Mouse (Mus musculus) lung, postnatal 0 days (tissue): ENCODE results near the gene Arf3. TPM values are rescaled to one million over a fixed set of nuclear protein-coding genes. Genes with fewer than 3 reads are reported as not detected.

Experiments used
- ATAC-seq: fragments of 200-750 bp; cut with Nextera tagmentation; 2 replicates; pipeline ENCODE4 v1.8.0; 2017; ENCODE audit warnings: moderate library complexity
- DNase-seq: peaks from one replicate; pipeline ENCODE4 v3.0.0-alpha.2; 2016; ENCODE audit warnings: low spot score
- H3K27ac ChIP-seq: fragments of 300-500 bp; sonication (generic); 2 replicates; pipeline ENCODE4 v1.5.1; 2014; ENCODE audit warnings: antibody characterized with exemption, mild to moderate bottlenecking, low read length, mixed read lengths
- H3K27me3 ChIP-seq: fragments of 300-500 bp; sonication (generic); replicated peaks from 2 replicates; pipeline ENCODE4 v1.6.1; 2014; ENCODE audit warnings: low read length, mixed read lengths; ENCODE audit not compliant: insufficient read depth
- H3K36me3 ChIP-seq: fragments of 300-500 bp; sonication (generic); 2 replicates; pipeline ENCODE4 v1.6.1; 2014; ENCODE audit warnings: low read length, mixed read lengths; ENCODE audit not compliant: insufficient read depth
- H3K4me1 ChIP-seq: fragments of 300-500 bp; sonication (generic); 2 replicates; pipeline ENCODE4 v1.6.1; 2014; ENCODE audit warnings: antibody characterized with exemption, low read depth, low read length, mixed read lengths; ENCODE audit not compliant: insufficient read depth
- H3K4me2 ChIP-seq: fragments of 300-500 bp; sonication (generic); replicated peaks from 2 replicates; pipeline ENCODE4 v1.6.1; 2014; ENCODE audit warnings: low read depth, mild to moderate bottlenecking, low read length, moderate library complexity, mixed read lengths
- H3K4me3 ChIP-seq: fragments of 300-500 bp; sonication (generic); 2 replicates; pipeline ENCODE4 v1.5.1; 2014; ENCODE audit warnings: low read depth, low read length
- H3K9ac ChIP-seq: fragments of 300-500 bp; sonication (generic); replicated peaks from 2 replicates; pipeline ENCODE4 v1.6.1; 2014; ENCODE audit warnings: low read depth, mild to moderate bottlenecking
- H3K9me3 ChIP-seq: fragments of 300-500 bp; sonication (generic); 2 replicates; pipeline ENCODE4 v1.6.1; 2016; ENCODE audit warnings: low read length, mixed read lengths
- CTCF ChIP-seq: IDR thresholded peaks from 2 replicates; pipeline ENCODE4 v1.5.1; 2016; ENCODE audit warnings: antibody characterized with exemption, mild to moderate bottlenecking
- EP300 ChIP-seq: IDR thresholded peaks from 2 replicates; pipeline ENCODE4 v1.6.1; 2016; ENCODE audit warnings: antibody characterized with exemption, mild to moderate bottlenecking, control low read depth
- WGBS: fragments of 180-500 bp; shearing (Covaris S2); extraction: QIAGEN DNeasy Blood & Tissue Kit; methylation state at CpG from one replicate; pipeline ENCODE4 v1.1.7; 2014; 5-methylcytosine and 5-hydroxymethylcytosine counted together
- polyA plus RNA-seq: library from polyadenylated mRNA; unstranded; fragments of >200 nt; fragmentation: Nextera tagmentation; extraction: Ambion mirVana; gene quantifications from 2 replicates; pipeline ENCODE4 v1.2.1, GENCODE M21; 2015

The Arf3 gene
- polyA plus RNA-seq, 1 experiment from 2014 or later, result 47.1 TPM

GRCm38 (mm10) chr15:98792233-98793020 lies 29.4 kb upstream of the Arf3 start:
- TF ChIP-seq CTCF (no peak), EP300 (no peak)
- WGBS, result 3% methylated on average over 72 of the region's 75 CpGs
- peaks cover 8% of the 10 kb centered on the region; the same call in 1 of the 2 replicates for H3K4me1 ChIP-seq
- no peak overlapping the region for H3K9ac ChIP-seq
- H3K36me3 ChIP-seq, result no peaks in the 10 kb centered on the region
- no peaks in the 10 kb centered on the region for H3K9me3 ChIP-seq
- H3K27me3 ChIP-seq, result peaks cover 81% of the 10 kb centered on the region
- no peak for ATAC-seq
- H3K27ac ChIP-seq, result no peak overlapping the region
- H3K4me3 ChIP-seq, result peak overlapping the region; percentile 15; the same call in 1 of the 2 replicates
- H3K4me2 ChIP-seq, result 0 out of 2 replicates have a peak overlapping the region, but pooled peaks have one; percentile 11
- no peak for DNase-seq

- 2% methylated on average over 23 of the region's 23 CpGs for WGBS
- ATAC-seq (no peak), DNase-seq (no peak)
- no peak overlapping the region for H3K9ac ChIP-seq
- H3K36me3 ChIP-seq, result no peaks in the 10 kb centered on the region
- H3K9me3 ChIP-seq, result no peaks in the 10 kb centered on the region
- H3K27ac ChIP-seq, result no peak overlapping the region
- TF ChIP-seq EP300 (no peak), CTCF (no peak)
- peaks cover 8% of the 10 kb centered on the region; the same call in 1 of the 2 replicates for H3K4me1 ChIP-seq
- H3K27me3 ChIP-seq, result peaks cover 76% of the 10 kb centered on the region
- no peak overlapping the region for H3K4me3 ChIP-seq
- H3K4me2 ChIP-seq, result no peak overlapping the region
These were observed 28.8 kb upstream of the Arf3 start for GRCm38 (mm10) chr15:98791771-98792170.

GRCm38 (mm10) chr15:98791221-98791620 lies 28.2 kb upstream of the Arf3 start:
- no peak overlapping the region for H3K27ac ChIP-seq
- H3K4me3 ChIP-seq, result peak overlapping the region; percentile 26
- TF ChIP-seq CTCF (no peak), EP300 (no peak)
- peak overlapping the region; percentile 40 for H3K4me2 ChIP-seq
- ATAC-seq (no peak), DNase-seq (no peak)
- H3K36me3 ChIP-seq, result no peaks in the 10 kb centered on the region
- 2% methylated on average over 12 of the region's 12 CpGs for WGBS
- H3K4me1 ChIP-seq, result peaks cover 8% of the 10 kb centered on the region; the same call in 1 of the 2 replicates
- H3K27me3 ChIP-seq, result peaks cover 70% of the 10 kb centered on the region
- no peak overlapping the region for H3K9ac ChIP-seq
- no peaks in the 10 kb centered on the region for H3K9me3 ChIP-seq

- no peak overlapping the region for H3K27ac ChIP-seq
- DNase-seq (no peak), ATAC-seq (no peak)
- under 1% methylated on average over 23 of the region's 23 CpGs for WGBS
- peak overlapping the region; percentile 40 for H3K4me2 ChIP-seq
- TF ChIP-seq CTCF (no peak), EP300 (no peak)
- H3K9me3 ChIP-seq, result no peaks in the 10 kb centered on the region
- H3K4me3 ChIP-seq, result peak overlapping the region; percentile 26
- no peaks in the 10 kb centered on the region for H3K36me3 ChIP-seq
- peaks cover 8% of the 10 kb centered on the region; the same call in 1 of the 2 replicates for H3K4me1 ChIP-seq
- peaks cover 69% of the 10 kb centered on the region for H3K27me3 ChIP-seq
- H3K9ac ChIP-seq, result no peak overlapping the region
These were observed 27.7 kb upstream of the Arf3 start for GRCm38 (mm10) chr15:98790761-98791160.

- H3K4me2 ChIP-seq, result peak within 1 kb of the TSS; percentile 40
- ATAC-seq (peak; percentile 32), DNase-seq (no peak)
- no peaks in the 10 kb centered on the region for H3K9me3 ChIP-seq
- H3K4me1 ChIP-seq, result peaks cover 8% of the 10 kb centered on the region; the same call in 1 of the 2 replicates
- WGBS, result 8% methylated on average over 30 of the region's 51 CpGs
- peaks cover 62% of the 10 kb centered on the region for H3K27me3 ChIP-seq
- H3K27ac ChIP-seq, result no peak within 1 kb of the TSS
- no peak for TF ChIP-seq EP300
- peak; percentile 80 for TF ChIP-seq CTCF
- H3K9ac ChIP-seq, result no peak within 1 kb of the TSS
- H3K36me3 ChIP-seq, result no peaks in the 10 kb centered on the region
- peak within 1 kb of the TSS; percentile 26; the same call in 1 of the 2 replicates for H3K4me3 ChIP-seq
These were observed 26.9 kb upstream of the Arf3 start, which contains the start of gene Wnt1 for GRCm38 (mm10) chr15:98789661-98790535. Gene Wnt1, plus strand, starts transcription at chr15:98789857.
